Mouse (Mus musculus) megakaryocyte, embryonic 14.5 days (primary cell): ENCODE results near the gene Stat1. TPM values are rescaled to one million over a fixed set of nuclear protein-coding genes. Genes with fewer than 3 reads are reported as not detected.

Experiments used
- H3K27me3 ChIP-seq: replicated peaks from 2 replicates; pipeline ENCODE3; 2012; ENCODE audit warnings: inconsistent platforms
- H3K36me3 ChIP-seq: replicated peaks from 2 replicates; pipeline ENCODE3; 2012; ENCODE audit warnings: low read length, inconsistent platforms, mixed read lengths
- H3K4me1 ChIP-seq: 2 replicates; pipeline ENCODE4 v1.6.1; 2012; ENCODE audit warnings: inconsistent platforms
- H3K4me3 ChIP-seq: replicated peaks from 2 replicates; pipeline ENCODE3; 2012; ENCODE audit warnings: moderate library complexity, mild to moderate bottlenecking, inconsistent platforms
- H3K9me3 ChIP-seq: 2 replicates; pipeline ENCODE4 v1.6.1; 2012; ENCODE audit warnings: inconsistent platforms
- FLI1 ChIP-seq: IDR thresholded peaks from 2 replicates; pipeline ENCODE4 v1.6.1; 2012; ENCODE audit warnings: low read length, inconsistent platforms, mixed read lengths
- GATA1 ChIP-seq: IDR thresholded peaks from 3 replicates; pipeline ENCODE4 v1.6.1; 2012; ENCODE audit warnings: mixed read lengths, low read length, inconsistent platforms, borderline replicate concordance
- polyA plus RNA-seq: library from polyadenylated mRNA; stranded (reverse); fragments of >175 nt; gene quantifications from 2 replicates; pipeline ENCODE4 v1.2.3, GENCODE M21; 2012; ENCODE audit warnings: low replicate concordance; ENCODE audit not compliant: insufficient read depth

Gene Stat1
- polyA plus RNA-seq, 1 experiment: 10.3 TPM

DNA sequence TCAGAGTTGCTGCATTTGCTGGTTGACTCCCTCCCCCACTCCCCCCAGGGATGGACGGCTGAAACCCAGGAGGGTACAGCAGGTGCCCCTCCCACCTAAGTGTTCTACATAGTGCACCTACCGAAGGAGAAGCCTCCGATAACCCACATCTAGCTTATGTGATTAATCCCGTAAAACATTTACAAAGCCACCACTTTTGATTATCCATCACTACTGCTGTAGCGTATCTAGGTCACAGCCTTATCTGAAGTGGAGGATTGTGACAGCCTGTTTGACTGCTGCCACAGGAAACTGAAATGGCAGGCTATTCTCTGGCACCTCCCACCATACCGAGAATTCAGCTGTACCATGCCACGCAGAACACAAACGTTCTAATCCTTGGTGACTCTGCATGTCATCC, 52.0 kb downstream of the Stat1 start:
- Histone ChIP-seq H3K27me3 (no peaks in the 10 kb centered on the region), H3K9me3 (no peaks in the 10 kb centered on the region), H3K36me3 (peaks cover 25% of the 10 kb centered on the region), H3K4me3 (no peak overlapping the region), H3K4me1 (peaks cover 63% of the 10 kb centered on the region)
- TF ChIP-seq GATA1: no peak
- no peak for TF ChIP-seq FLI1

DNA sequence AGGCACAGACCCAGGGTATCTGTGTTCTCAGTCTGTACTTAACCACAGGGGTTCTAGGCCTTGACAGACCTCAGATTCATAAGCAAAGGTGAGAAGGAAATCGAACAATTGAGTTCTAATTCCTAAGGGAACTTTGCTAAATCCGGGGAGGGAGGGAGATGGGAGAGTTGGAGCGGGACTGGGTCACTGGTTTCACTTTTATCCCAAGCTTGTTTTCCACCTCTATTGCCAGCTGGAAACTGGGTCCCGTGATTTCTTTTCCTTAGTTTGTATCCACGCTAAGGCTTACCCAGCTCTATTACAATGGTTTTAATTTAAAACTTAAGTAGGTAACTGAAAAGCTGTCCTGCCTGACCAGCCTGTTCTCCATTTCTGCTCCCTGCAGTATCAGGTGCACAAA, 56.1 kb downstream of the Stat1 start:
- TF ChIP-seq GATA1 (no peak), FLI1 (no peak)
- H3K4me3 ChIP-seq: no peak overlapping the region
- peaks cover 12% of the 10 kb centered on the region for H3K36me3 ChIP-seq
- peaks cover 26% of the 10 kb centered on the region for H3K4me1 ChIP-seq
- H3K27me3 ChIP-seq: no peaks in the 10 kb centered on the region
- H3K9me3 ChIP-seq: no peaks in the 10 kb centered on the region

DNA sequence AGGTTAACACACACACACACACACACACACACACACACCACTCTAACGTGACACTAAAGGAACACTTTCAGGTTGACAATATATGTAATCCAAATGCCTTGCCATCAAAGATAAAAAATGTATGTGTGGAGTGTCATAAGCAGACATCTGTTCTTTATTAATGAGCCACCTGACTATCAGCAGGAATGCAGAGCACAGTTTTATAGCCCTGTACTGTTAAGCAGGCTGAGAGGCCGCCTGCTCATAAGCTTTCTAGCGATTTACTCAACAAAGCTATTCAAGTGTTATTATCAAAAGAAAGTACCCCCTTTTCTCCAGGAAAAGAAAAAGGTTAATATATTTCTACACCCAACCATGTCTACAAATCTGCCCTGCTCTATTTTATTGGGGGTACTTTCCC, 56.7 kb downstream of the Stat1 start:
- H3K27me3 ChIP-seq: no peaks in the 10 kb centered on the region
- TF ChIP-seq FLI1 (no peak), GATA1 (no peak)
- no peak overlapping the region for H3K4me3 ChIP-seq
- H3K36me3 ChIP-seq: peaks cover 18% of the 10 kb centered on the region
- H3K9me3 ChIP-seq: no peaks in the 10 kb centered on the region
- peaks cover 20% of the 10 kb centered on the region for H3K4me1 ChIP-seq

DNA sequence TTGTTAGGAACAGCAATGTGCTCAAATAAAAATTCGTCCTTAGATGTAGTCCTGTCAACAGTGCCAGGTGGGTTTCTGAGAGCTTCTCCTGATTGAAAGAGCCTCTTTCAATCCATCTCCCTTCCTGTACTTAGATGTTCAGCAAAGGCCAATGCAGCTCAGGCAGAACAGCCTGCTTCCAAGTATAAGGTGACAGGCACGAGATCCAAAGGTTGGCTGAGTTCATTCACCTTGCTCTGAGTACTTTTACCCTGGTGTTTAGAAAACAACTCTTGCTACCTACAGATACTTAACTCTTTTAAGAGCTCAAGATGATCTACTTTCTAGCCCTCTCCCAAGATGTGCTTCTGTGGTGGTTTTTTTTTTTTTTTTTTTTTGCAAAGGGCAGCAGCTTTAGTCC, 57.8 kb downstream of the Stat1 start:
- TF ChIP-seq FLI1 (no peak), GATA1 (no peak)
- Histone ChIP-seq H3K4me3 (no peak overlapping the region), H3K4me1 (peaks cover 10% of the 10 kb centered on the region), H3K27me3 (no peaks in the 10 kb centered on the region), H3K36me3 (peaks cover 20% of the 10 kb centered on the region), H3K9me3 (no peaks in the 10 kb centered on the region)

DNA sequence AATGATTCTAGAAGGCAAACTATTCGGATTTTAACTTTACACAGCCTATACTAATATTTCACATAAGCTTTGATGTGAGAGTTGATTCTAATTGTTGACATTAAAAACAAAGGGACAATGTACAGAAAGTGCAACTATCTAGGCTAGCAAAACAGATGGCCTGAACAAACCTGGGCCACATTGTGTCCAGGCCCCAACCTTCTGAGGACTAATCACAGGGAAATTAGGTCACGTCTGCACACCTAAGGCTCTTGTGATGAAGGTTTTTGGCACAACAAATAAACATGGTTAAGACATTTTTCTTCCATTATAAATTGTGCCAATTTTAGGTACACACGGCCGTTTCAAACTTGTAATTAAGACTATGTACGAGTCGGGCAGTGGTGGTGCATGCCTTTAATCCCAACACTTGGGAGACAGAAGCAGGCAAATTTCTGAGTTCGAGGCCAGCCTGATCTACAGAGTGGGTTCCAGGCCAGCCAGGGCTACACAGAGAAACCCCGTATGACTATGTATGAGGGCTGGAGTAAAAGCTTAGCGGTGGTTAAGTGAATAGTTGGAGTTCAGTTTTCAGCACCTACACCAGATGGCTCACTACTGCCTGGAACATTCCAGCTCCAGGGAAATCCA, 60.8 kb downstream of the Stat1 start:
- Histone ChIP-seq H3K4me1 (no peaks in the 10 kb centered on the region), H3K9me3 (no peaks in the 10 kb centered on the region), H3K27me3 (no peaks in the 10 kb centered on the region), H3K36me3 (peaks cover 26% of the 10 kb centered on the region), H3K4me3 (no peak overlapping the region)
- TF ChIP-seq FLI1 (no peak), GATA1 (no peak)

DNA sequence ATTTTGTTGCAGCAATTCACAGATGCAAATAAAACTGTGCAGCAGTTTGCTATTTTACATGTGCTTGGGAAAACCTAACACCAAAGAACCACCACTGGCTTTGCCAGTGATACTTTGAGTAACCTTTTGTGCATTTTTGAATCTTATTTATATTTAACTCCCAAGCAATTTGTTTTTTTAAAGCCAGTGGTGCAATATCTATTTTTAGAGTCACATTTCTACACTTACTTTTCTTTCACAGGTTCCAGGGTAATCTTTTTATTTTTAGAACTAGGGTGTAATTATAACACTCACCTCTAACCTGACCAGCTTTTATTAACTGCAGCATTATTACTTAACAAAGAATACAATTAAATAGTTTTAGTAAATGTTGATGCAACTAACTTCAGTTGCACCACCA, 62.8 kb downstream of the Stat1 start:
- H3K27me3 ChIP-seq: no peaks in the 10 kb centered on the region
- H3K4me3 ChIP-seq: no peak overlapping the region
- H3K4me1 ChIP-seq: no peaks in the 10 kb centered on the region
- peaks cover 38% of the 10 kb centered on the region for H3K36me3 ChIP-seq
- H3K9me3 ChIP-seq: no peaks in the 10 kb centered on the region
- TF ChIP-seq FLI1 (no peak), GATA1 (no peak)

DNA sequence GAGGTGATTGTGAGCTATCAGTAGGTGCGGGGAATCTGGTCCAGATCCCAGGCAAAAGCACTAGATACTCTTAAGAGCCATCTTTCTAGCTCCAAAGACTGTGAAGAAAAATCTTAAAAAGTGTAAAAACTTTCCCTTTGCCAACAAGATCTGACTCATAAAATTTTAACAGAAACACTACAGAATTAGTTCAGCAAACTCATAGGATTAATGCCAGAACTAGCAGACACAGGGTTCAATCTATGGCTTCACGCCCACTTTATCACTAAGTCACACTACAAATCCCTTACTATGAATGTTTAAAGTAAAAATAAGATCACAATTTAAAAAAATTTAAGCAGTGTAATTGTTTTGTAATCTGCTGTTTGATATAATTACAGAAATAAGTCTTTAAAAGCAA, 63.8 kb downstream of the Stat1 start:
- no peaks in the 10 kb centered on the region for H3K27me3 ChIP-seq
- no peak overlapping the region for H3K4me3 ChIP-seq
- H3K9me3 ChIP-seq: no peaks in the 10 kb centered on the region
- no peaks in the 10 kb centered on the region for H3K4me1 ChIP-seq
- peaks cover 45% of the 10 kb centered on the region for H3K36me3 ChIP-seq
- TF ChIP-seq FLI1 (no peak), GATA1 (no peak)

Other genes with a start within 250 kb of the Stat1 start
- gene Myo1b, start 203.4 kb upstream of the Stat1 start, polyA plus RNA-seq: 0.43 TPM in 1 of 2 replicates, not detected in the other
- 3.0 TPM in 1 of 2 replicates, not detected in the other for gene Stat4, start 132.3 kb upstream of the Stat1 start, polyA plus RNA-seq
- 10.6 and 17.9 TPM in 2 replicates for gene Gls, start 113.8 kb downstream of the Stat1 start, polyA plus RNA-seq